Mouse (Mus musculus) brain, embryonic 14.5 days (tissue): ENCODE data around the gene Pvr.

Source experiments
- CTCF ChIP-seq: fragments of 200-500 bp; IDR thresholded peaks from 2 replicates; pipeline ENCODE4 v1.5.1; 2012; ENCODE audit warnings: inconsistent platforms, mild to moderate bottlenecking, moderate library complexity, borderline replicate concordance; ENCODE audit not compliant: insufficient read depth, insufficient read length; ENCODE audit errors: extremely low read depth
- POLR2A ChIP-seq: fragments of 200-500 bp; IDR thresholded peaks from 2 replicates; pipeline ENCODE4 v1.6.1; 2012; ENCODE audit warnings: mild to moderate bottlenecking, inconsistent platforms, borderline replicate concordance; ENCODE audit not compliant: poor library complexity, insufficient read depth, insufficient read length, severe bottlenecking; ENCODE audit errors: extremely low read depth

GRCm38 (mm10) chr7:19970196-19970595 lies 49.2 kb upstream of the Pvr start:
- TF ChIP-seq POLR2A: no peak
- TF ChIP-seq CTCF: no peak
